Mouse (Mus musculus) heart, embryonic 16.5 days (tissue): Measurements from ENCODE around the gene Hist1h2bf. TPM values are rescaled to one million over a fixed set of nuclear protein-coding genes. Genes with fewer than 3 reads are reported as not detected.

ENCODE experiments used
- ATAC-seq: fragments of 200-750 bp; cut with Nextera tagmentation; replicated peaks from 2 replicates; pipeline ENCODE4 v1.8.0; 2017; ENCODE audit warnings: moderate number of reproducible peaks; ENCODE audit not compliant: insufficient read depth, low FRiP score; ENCODE audit errors: extremely low read depth
- H3K27ac ChIP-seq: fragments of 300-500 bp; sonication (generic); 2 replicates; pipeline ENCODE4 v1.5.1; 2014; ENCODE audit warnings: mild to moderate bottlenecking, low read length, control low read depth, moderate library complexity
- H3K27me3 ChIP-seq: fragments of 300-500 bp; sonication (generic); 2 replicates; pipeline ENCODE4 v1.6.1; 2014; ENCODE audit warnings: low read length, mixed read lengths; ENCODE audit not compliant: control insufficient read depth, insufficient read depth
- H3K36me3 ChIP-seq: fragments of 300-500 bp; sonication (generic); 2 replicates; pipeline ENCODE4 v1.6.1; 2014; ENCODE audit not compliant: control insufficient read depth, insufficient read depth
- H3K4me1 ChIP-seq: fragments of 300-500 bp; sonication (generic); 2 replicates; pipeline ENCODE4 v1.6.1; 2014; ENCODE audit warnings: low read length, mixed read lengths; ENCODE audit not compliant: control insufficient read depth, insufficient read depth
- H3K4me2 ChIP-seq: fragments of 300-500 bp; sonication (generic); 2 replicates; pipeline ENCODE4 v1.6.1; 2014; ENCODE audit warnings: low read depth, mild to moderate bottlenecking, control low read depth, low read length
- H3K4me3 ChIP-seq: fragments of 300-500 bp; sonication (generic); 2 replicates; pipeline ENCODE4 v1.5.1; 2014; ENCODE audit warnings: mild to moderate bottlenecking, control low read depth, low read length
- H3K9ac ChIP-seq: fragments of 300-500 bp; sonication (generic); 2 replicates; pipeline ENCODE4 v1.6.1; 2014; ENCODE audit warnings: low read length, control low read depth
- H3K9me3 ChIP-seq: fragments of 300-500 bp; sonication (generic); replicated peaks from 2 replicates; pipeline ENCODE4 v1.6.1; 2016; ENCODE audit warnings: low read length; ENCODE audit not compliant: control insufficient read depth
- WGBS: fragments of 180-500 bp; shearing (Covaris S2); extraction: QIAGEN DNeasy Blood & Tissue Kit; methylation state at CpG from one replicate; pipeline ENCODE4 v1.1.7; 2014; 5-methylcytosine and 5-hydroxymethylcytosine counted together
- microRNA-seq: library from miRNA; unstranded; fragments of <30 nt; microRNA quantifications from one replicate; pipeline ENCODE4, GENCODE M21; 2017
- polyA plus RNA-seq: library from polyadenylated mRNA; unstranded; fragments of >200 nt; fragmentation: Nextera tagmentation; extraction: Ambion mirVana; gene quantifications from 2 replicates; pipeline ENCODE4 v1.2.1, GENCODE M21; 2015

The Hist1h2bf gene
- polyA plus RNA-seq, 1 experiment from 2014 or later, result 0.37 TPM

- H3K4me2 ChIP-seq, result peak overlapping the region; percentile 58
- no peaks in the 10 kb centered on the region for H3K27me3 ChIP-seq
- peak overlapping the region; percentile 42 for H3K9ac ChIP-seq
- 2% methylated on average over 10 of the region's 10 CpGs for WGBS
- no peak overlapping the region for H3K27ac ChIP-seq
- no peaks in the 10 kb centered on the region for H3K36me3 ChIP-seq
- H3K4me1 ChIP-seq, result peaks cover 14% of the 10 kb centered on the region
- H3K9me3 ChIP-seq, result no peaks in the 10 kb centered on the region
- H3K4me3 ChIP-seq, result peak overlapping the region; percentile 43
- no peak for ATAC-seq
Measured at GRCm38 (mm10) chr13:23525901-23526300, 48.1 kb downstream of the Hist1h2bf start.

- H3K4me2 ChIP-seq, result no peak overlapping the region
- ATAC-seq, result no peak
Measured at GRCm38 (mm10) chr13:23524654-23525053, 49.3 kb downstream of the Hist1h2bf start.

GRCm38 (mm10) chr13:23523976-23524375 lies 50.0 kb downstream of the Hist1h2bf start:
- no peak overlapping the region for H3K9ac ChIP-seq

More at GRCm38 (mm10) chr13:23524654-23525053, 49.3 kb downstream of the Hist1h2bf start:
- peaks cover 14% of the 10 kb centered on the region for H3K4me1 ChIP-seq
- H3K4me3 ChIP-seq, result no peak overlapping the region
- no peaks in the 10 kb centered on the region for H3K36me3 ChIP-seq
- no peaks in the 10 kb centered on the region for H3K27me3 ChIP-seq
- H3K27ac ChIP-seq, result no peak overlapping the region
- H3K9ac ChIP-seq, result no peak overlapping the region
- H3K9me3 ChIP-seq, result no peaks in the 10 kb centered on the region
- 13% methylated on average over 5 of the region's 5 CpGs for WGBS

More at GRCm38 (mm10) chr13:23523976-23524375, 50.0 kb downstream of the Hist1h2bf start:
- no peak overlapping the region for H3K27ac ChIP-seq
- 44% methylated on average over 5 of the region's 5 CpGs for WGBS
- H3K4me2 ChIP-seq, result no peak overlapping the region
- ATAC-seq, result no peak
- no peak overlapping the region for H3K4me3 ChIP-seq
- H3K4me1 ChIP-seq, result peaks cover 14% of the 10 kb centered on the region
- no peaks in the 10 kb centered on the region for H3K27me3 ChIP-seq
- no peaks in the 10 kb centered on the region for H3K36me3 ChIP-seq
- H3K9me3 ChIP-seq, result no peaks in the 10 kb centered on the region

Small RNAs within 50 kb of the gene (microRNA-seq; reads per million reads assigned to microRNA genes)
- gene Gm44297 (not detected), gene Gm44359 (not detected), gene Gm44394 (not detected)

Other genes with a start within 250 kb of the Hist1h2bf start
- gene Zfp322a, start 205.0 kb downstream of the Hist1h2bf start, polyA plus RNA-seq, result 36.5 and 37.8 TPM in 2 replicates
- gene Abt1, start 150.3 kb downstream of the Hist1h2bf start, polyA plus RNA-seq, result 9.2 and 9.4 TPM in 2 replicates
- gene Btn1a1, start 108.3 kb downstream of the Hist1h2bf start, polyA plus RNA-seq, result 0.83 and 1.0 TPM in 2 replicates
- 0.29 and 0.34 TPM in 2 replicates for gene Btn2a2, start 85.3 kb downstream of the Hist1h2bf start, polyA plus RNA-seq
- 7.7 and 8.6 TPM in 2 replicates for gene Hist1h4h, start 43.1 kb downstream of the Hist1h2bf start, polyA plus RNA-seq
- 3.8 and 9.2 TPM in 2 replicates for gene Hist1h2af, start 40.3 kb downstream of the Hist1h2bf start, polyA plus RNA-seq
- gene Hist1h3g, start 38.8 kb downstream of the Hist1h2bf start, polyA plus RNA-seq, result 2.0 and 2.2 TPM in 2 replicates
- 0.38 and 0.52 TPM in 2 replicates for gene Hist1h2bh, start 30.8 kb downstream of the Hist1h2bf start, polyA plus RNA-seq
- gene Hist1h3f, start 30.1 kb downstream of the Hist1h2bf start, polyA plus RNA-seq, result 0.20 and 0.37 TPM in 2 replicates
- 0.53 TPM in 1 of 2 replicates, not detected in the other for gene Hist1h4f, start 22.5 kb downstream of the Hist1h2bf start, polyA plus RNA-seq
- 0.21 and 0.37 TPM in 2 replicates for gene Hist1h1d, start 20.9 kb downstream of the Hist1h2bf start, polyA plus RNA-seq
- gene Hist1h3e, start 11.8 kb downstream of the Hist1h2bf start, polyA plus RNA-seq, result 1.7 and 2.1 TPM in 2 replicates
- 34.0 and 34.2 TPM in 2 replicates for gene Hist1h2ae, start 3.0 kb downstream of the Hist1h2bf start, polyA plus RNA-seq
- gene Hist1h2bg, start 2.8 kb downstream of the Hist1h2bf start, polyA plus RNA-seq, result 4.2 and 5.1 TPM in 2 replicates
- 1.2 and 1.8 TPM in 2 replicates for gene Hist1h2ad, start 185 bp upstream of the Hist1h2bf start, polyA plus RNA-seq
- gene Hist1h3d, start 1.6 kb upstream of the Hist1h2bf start, polyA plus RNA-seq, result 1.4 and 1.8 TPM in 2 replicates
- 48.7 and 49.1 TPM in 2 replicates for gene Hist1h4d, start 7.4 kb upstream of the Hist1h2bf start, polyA plus RNA-seq
- 1.9 and 2.0 TPM in 2 replicates for gene Hist1h2be, start 46.9 kb upstream of the Hist1h2bf start, polyA plus RNA-seq
- gene Hist1h1e, start 48.4 kb upstream of the Hist1h2bf start, polyA plus RNA-seq, result 10.4 and 11.5 TPM in 2 replicates
- 0.52 and 0.75 TPM in 2 replicates for gene Hist1h2ac, start 109.8 kb upstream of the Hist1h2bf start, polyA plus RNA-seq
- 49.7 and 53.7 TPM in 2 replicates for gene Hist1h2bc, start 110.0 kb upstream of the Hist1h2bf start, polyA plus RNA-seq
- gene Hist1h1t, start 121.6 kb upstream of the Hist1h2bf start, polyA plus RNA-seq, result not detected in 2 replicates
- gene Hist1h4c, start 124.3 kb upstream of the Hist1h2bf start, polyA plus RNA-seq, result 1.9 and 2.8 TPM in 2 replicates
- gene Hfe, start 136.7 kb upstream of the Hist1h2bf start, polyA plus RNA-seq, result 11.7 and 14.9 TPM in 2 replicates
- 38.0 and 38.5 TPM in 2 replicates for gene Hist1h1c, start 164.6 kb upstream of the Hist1h2bf start, polyA plus RNA-seq
- 3.0 and 3.8 TPM in 2 replicates for gene Hist1h3c, start 171.4 kb upstream of the Hist1h2bf start, polyA plus RNA-seq
- 0.98 and 2.2 TPM in 2 replicates for gene Hist1h2bb, start 172.5 kb upstream of the Hist1h2bf start, polyA plus RNA-seq
- 17.0 and 20.0 TPM in 2 replicates for gene Hist1h2ab, start 176.9 kb upstream of the Hist1h2bf start, polyA plus RNA-seq
- gene Hist1h3b, start 178.1 kb upstream of the Hist1h2bf start, polyA plus RNA-seq, result 3.2 and 5.0 TPM in 2 replicates
- 1.2 and 1.5 TPM in 2 replicates for gene Hist1h4b, start 182.8 kb upstream of the Hist1h2bf start, polyA plus RNA-seq
- 0.32 TPM in 1 of 2 replicates, not detected in the other for gene Hist1h4a, start 187.0 kb upstream of the Hist1h2bf start, polyA plus RNA-seq
- 1.5 and 3.4 TPM in 2 replicates for gene Hist1h3a, start 188.2 kb upstream of the Hist1h2bf start, polyA plus RNA-seq
- gene Hist1h1a, start 189.5 kb upstream of the Hist1h2bf start, polyA plus RNA-seq, result 0.79 and 0.97 TPM in 2 replicates
- 0.10 TPM in 1 of 2 replicates, not detected in the other for gene Trim38, start 195.7 kb upstream of the Hist1h2bf start, polyA plus RNA-seq
- not detected in 2 replicates for gene Slc17a2, start 232.8 kb upstream of the Hist1h2bf start, polyA plus RNA-seq